Comparison of ENCODE assay signal across 10 mouse cellular contexts in genomic region chr11:119937772-119938502, GRCm38 (mm10). TPM values are rescaled to one million over a fixed set of nuclear protein-coding genes. Genes with fewer than 3 reads are reported as not detected.
A peak's percentile ranks its signal among the peaks of the same experiment; 100 is the strongest.
DNase-seq lines count a peak whose midpoint lies in the region; ATAC-seq and TF ChIP-seq lines count a peak whose summit lies in the region.
"Had no signal": no experiment of that assay in that cellular context is flagged by ENCODE, and none has a peak within 500 bp of the region (broad histone marks: within the 10 kb centered on the region; RNA-seq: fewer than 3 reads in every experiment).

No protein-coding gene starts in this region.

- TF ChIP-seq POLR2A in kidney, adult 2 months (IDR thresholded peaks at IDR 0.05; ENCODE audit: low read depth, low read length): no peak

- H3K9ac ChIP-seq in liver, embryonic 15.5 days: no peak overlapping the region
- H3K9ac ChIP-seq: hindbrain, embryonic 14.5 days had no signal

- H3K4me2 ChIP-seq in liver, embryonic 15.5 days: peak overlapping the region; percentile 39
- H3K4me2 ChIP-seq: hindbrain, embryonic 14.5 days had no signal

- H3K36me3 ChIP-seq in kidney, adult 2 months (ENCODE audit: control insufficient read depth, insufficient read depth, low read length): no peaks in the 10 kb centered on the region
- H3K36me3 ChIP-seq in liver, embryonic 15.5 days (replicated peaks): no peaks in the 10 kb centered on the region

- no peaks in the 10 kb centered on the region for H3K9me3 ChIP-seq in liver, embryonic 15.5 days (replicated peaks)

- peaks cover 45% of the 10 kb centered on the region for H3K4me1 ChIP-seq in kidney, adult 2 months (ENCODE audit: control insufficient read depth, insufficient read depth, low read length)
- peaks cover 67% of the 10 kb centered on the region for H3K4me1 ChIP-seq in liver, embryonic 15.5 days (replicated peaks)

- DNase-seq in left cerebral cortex, adult 2 months (ENCODE audit: extremely low spot score in 1 of 2, low spot score in 2 of 2): peak; percentile 67 to 73
- no peak for DNase-seq in left cerebral cortex, postnatal 10 days (ENCODE audit: extremely low spot score in 1 of 2, low spot score in 2 of 2)
- DNase-seq in brain, adult 2 months (ENCODE audit: low read depth, low spot score): peak; percentile 77
- peak; percentile 80 for DNase-seq in kidney, adult 2 months
- no peak for DNase-seq in urinary bladder, postnatal 4 days (ENCODE audit: low spot score in 2 of 2)
- no peak for DNase-seq in gastrocnemius, postnatal 10 days
- no peak for DNase-seq in heart, postnatal 10 days
- DNase-seq: cerebellum, adult 8-10 months had no signal

- 53% methylated on average over 19 of the region's 19 CpGs for WGBS in kidney, adult 2 months
- WGBS in liver, embryonic 15.5 days (ENCODE audit: insufficient replicate concordance): 43% methylated on average over 19 of the region's 19 CpGs

- H3K27me3 ChIP-seq in kidney, adult 2 months (replicated peaks; ENCODE audit: control insufficient read depth, insufficient read depth, low read length): no peaks in the 10 kb centered on the region
- H3K27me3 ChIP-seq in liver, embryonic 15.5 days: peaks cover 57% of the 10 kb centered on the region

- peak overlapping the region; percentile 93 for H3K27ac ChIP-seq in left cerebral cortex, adult 2 months
- H3K27ac ChIP-seq in kidney, adult 2 months (ENCODE audit: insufficient read depth, low read depth, low read length): peak overlapping the region; percentile 98
- peak overlapping the region; percentile 69 for H3K27ac ChIP-seq in liver, embryonic 15.5 days (replicated peaks)
- H3K27ac ChIP-seq: hindbrain, embryonic 14.5 days had no signal

- intact Hi-C loops in left cerebral cortex, adult 2 months (cut with DNase I): loop anchor here (1.0 kb wide), 1 partner anchor 53 kb away; no protein-coding TSS in a partner anchor
- intact Hi-C loops in left cerebral cortex, postnatal 10 days (cut with DNase I): loop anchor here (2.0 kb wide), 1 partner anchor 53 kb away; no protein-coding TSS in a partner anchor
- intact Hi-C loops in heart, postnatal 10 days (cut with DNase I): no loop called here

- peak overlapping the region; percentile 23 for H3K4me3 ChIP-seq in left cerebral cortex, adult 2 months
- peak overlapping the region; percentile 61 for H3K4me3 ChIP-seq in kidney, adult 2 months (ENCODE audit: insufficient read depth, low read depth, low read length)
- no peak overlapping the region; the same call in 1 of the 2 replicates for H3K4me3 ChIP-seq in liver, embryonic 15.5 days (replicated peaks)

- ATAC-seq in liver, embryonic 15.5 days (ENCODE audit: insufficient read depth): no peak

- TF ChIP-seq CTCF in left cerebral cortex, adult 2 months (IDR thresholded peaks at IDR 0.05): no peak
- TF ChIP-seq CTCF in kidney, adult 2 months (conservative IDR thresholded peaks at IDR 0.05; ENCODE audit: insufficient read depth, insufficient read length, low read depth, low read length): no peak

RNA-seq across cellular contexts. Expression of gene Baiap2, which starts 4.6 kb away (rescaled TPM):
- 100 to 1,000 TPM; 249 to 287 TPM for total RNA-seq in left cerebral cortex, adult 2 months (2021)
- 100 to 1,000 TPM; 116 to 122 TPM for total RNA-seq in left cerebral cortex, postnatal 10 days (2021)
- 78.1 and 88.4 TPM in 2 replicates for polyA plus RNA-seq in kidney, adult 2 months (2012; rRNA removed)
- 8.0 and 9.4 TPM in 2 replicates for polyA plus RNA-seq in liver, embryonic 15.5 days (2015; fragmentation: Nextera tagmentation; extraction: Ambion mirVana)
- total RNA-seq in gastrocnemius, postnatal 10 days (2021): 1 to 10 TPM; 4.1 to 6.3 TPM
- 10 to 100 TPM in 1 of 2 experiments, 1 to 10 TPM in 1; 6.9 to 12.7 TPM for total RNA-seq in heart, postnatal 10 days (2021)

RNA-seq across cellular contexts. Expression of gene Chmp6, which starts 24.7 kb away (rescaled TPM):
- 10 to 100 TPM; 37.2 to 43.6 TPM for total RNA-seq in left cerebral cortex, adult 2 months (2021)
- 10 to 100 TPM; 43.0 to 46.9 TPM for total RNA-seq in left cerebral cortex, postnatal 10 days (2021)
- 97.2 and 106 TPM in 2 replicates for polyA plus RNA-seq in kidney, adult 2 months (2012; rRNA removed)
- 25.4 and 29.5 TPM in 2 replicates for polyA plus RNA-seq in liver, embryonic 15.5 days (2015; fragmentation: Nextera tagmentation; extraction: Ambion mirVana)
- total RNA-seq in gastrocnemius, postnatal 10 days (2021): 10 to 100 TPM; 30.8 to 33.5 TPM
- total RNA-seq in heart, postnatal 10 days (2021): 10 to 100 TPM; 36.2 to 36.3 TPM

Comparison
In these comparisons a context has a peak if more than half of its experiments do, and no peak if none do; other contexts are left out.
1. DNase-seq: peak in left cerebral cortex, adult 2 months (2 of 2), brain, adult 2 months (single experiment) and kidney, adult 2 months (single experiment); none in left cerebral cortex, postnatal 10 days (0 of 2), urinary bladder, postnatal 4 days (0 of 2), gastrocnemius, postnatal 10 days (single experiment) and heart, postnatal 10 days (0 of 2).
2. RNA of gene Baiap2, which starts 4.6 kb away (total RNA-seq): 249 to 287 TPM in left cerebral cortex, adult 2 months and 116 to 122 TPM in left cerebral cortex, postnatal 10 days; 6.9 to 12.7 TPM in heart, postnatal 10 days and 4.1 to 6.3 TPM in gastrocnemius, postnatal 10 days; every median in the first group is over 4 times any median in the second.
3. Peak in every context shown above with its lines, with median percentiles within 50 percentile points of each other: H3K27ac ChIP-seq.